ENCODE assay signal across 13 mouse cellular contexts in genomic region chr13:73475058-73475980, GRCm38 (mm10). TPM values are rescaled to one million over a fixed set of nuclear protein-coding genes. Genes with fewer than 3 reads are reported as not detected.
A peak's percentile ranks its signal among the peaks of the same experiment; 100 is the strongest.
DNase-seq lines count a peak whose midpoint lies in the region; ATAC-seq and TF ChIP-seq lines count a peak whose summit lies in the region.
"Had no signal": no experiment of that assay in that cellular context is flagged by ENCODE, and none has a peak within 500 bp of the region (broad histone marks: within the 10 kb centered on the region; RNA-seq: fewer than 3 reads in every experiment).

No protein-coding gene starts in this region.

- H3K36me3 ChIP-seq in kidney, embryonic 15.5 days = no peaks in the 10 kb centered on the region
- H3K36me3 ChIP-seq in intestine, embryonic 16.5 days (ENCODE audit: control insufficient read depth, insufficient read depth, low read length) = no peaks in the 10 kb centered on the region

- no peak overlapping the region for H3K4me3 ChIP-seq in kidney, embryonic 15.5 days (replicated peaks)
- H3K4me3 ChIP-seq in intestine, embryonic 16.5 days (ENCODE audit: low read length) = no peak overlapping the region
- no peak overlapping the region for H3K4me3 ChIP-seq in gastrocnemius, adult 2 months
- H3K4me3 ChIP-seq: left cerebral cortex, adult 2 months had no signal

- H3K4me2 ChIP-seq in kidney, embryonic 15.5 days = no peak overlapping the region
- H3K4me2 ChIP-seq in intestine, embryonic 16.5 days (ENCODE audit: low read depth, low read length) = no peak overlapping the region

- peak; percentile 84 for ATAC-seq in kidney, embryonic 15.5 days (replicated peaks; ENCODE audit: low FRiP score)
- peak; percentile 88 for ATAC-seq in intestine, embryonic 16.5 days

- H3K27me3 ChIP-seq in kidney, embryonic 15.5 days = no peaks in the 10 kb centered on the region
- no peaks in the 10 kb centered on the region for H3K27me3 ChIP-seq in intestine, embryonic 16.5 days (replicated peaks; ENCODE audit: control insufficient read depth, insufficient read depth, low read length)

- no peak overlapping the region for H3K9ac ChIP-seq in kidney, embryonic 15.5 days
- H3K9ac ChIP-seq in intestine, embryonic 16.5 days (ENCODE audit: low read depth, low read length) = no peak overlapping the region

- no peaks in the 10 kb centered on the region for H3K9me3 ChIP-seq in kidney, embryonic 15.5 days (replicated peaks)
- no peaks in the 10 kb centered on the region for H3K9me3 ChIP-seq in intestine, embryonic 16.5 days (ENCODE audit: control insufficient read depth, low read length)

- TF ChIP-seq CTCF in gastrocnemius, adult 2 months (IDR thresholded peaks at IDR 0.05) = no peak

- H3K27ac ChIP-seq in kidney, embryonic 15.5 days = no peak overlapping the region
- H3K27ac ChIP-seq in intestine, embryonic 16.5 days (ENCODE audit: low read length) = no peak overlapping the region
- H3K27ac ChIP-seq in gastrocnemius, adult 2 months = no peak overlapping the region
- H3K27ac ChIP-seq: kidney, postnatal 0 days; macrophage had no signal

- DNase-seq in kidney, postnatal 10 days = no peak
- peak; percentile 81 for DNase-seq in c-Kit-negative CD71-positive TER-119-positive erythroid progenitor cells, embryonic 14.5 days (ENCODE audit: low read depth, low spot score)
- peak; percentile 45 to 71 for DNase-seq in spleen, postnatal 36 days (ENCODE audit: low spot score in 2 of 2)
- no peak for DNase-seq in gastrocnemius, adult 2 months
- no peak for DNase-seq in MN1 (ENCODE audit: low spot score)
- DNase-seq: cerebellum, adult 2 months; retina, postnatal 1 day; thymus, adult 18-20 months had no signal

- whole genome bisulfite sequencing in kidney, embryonic 15.5 days = 93% methylated on average over 12 of the region's 12 CpGs
- WGBS in intestine, embryonic 16.5 days = 86% methylated on average over 12 of the region's 12 CpGs

- intact Hi-C loops in gastrocnemius, adult 2 months (cut with DNase I) = no loop called here

- H3K4me1 ChIP-seq in kidney, embryonic 15.5 days = peaks cover 10% of the 10 kb centered on the region; the same call in 1 of the 2 replicates
- H3K4me1 ChIP-seq in intestine, embryonic 16.5 days (ENCODE audit: control insufficient read depth, insufficient read depth, low read length) = no peaks in the 10 kb centered on the region

RNA-seq across cellular contexts. Expression of gene Lpcat1, which starts 8.3 kb away (rescaled TPM):
- 36.1 and 36.4 TPM in 2 replicates for polyA plus RNA-seq in kidney, embryonic 15.5 days (2015; fragmentation: Nextera tagmentation; extraction: Ambion mirVana)
- polyA plus RNA-seq in intestine, embryonic 16.5 days (2015; fragmentation: Nextera tagmentation; extraction: Ambion mirVana) = 13.2 and 15.5 TPM in 2 replicates
- 1 to 10 TPM; 3.5 to 3.6 TPM for total RNA-seq in gastrocnemius, adult 2 months (2021)

Comparison
In these comparisons a context has a peak if more than half of its experiments do, and no peak if none do; other contexts are left out.
1. DNase-seq: peak in c-Kit-negative CD71-positive TER-119-positive erythroid progenitor cells, embryonic 14.5 days (single experiment) and spleen, postnatal 36 days (2 of 2); none in kidney, postnatal 10 days (single experiment), gastrocnemius, adult 2 months (single experiment) and MN1 (single experiment).